Mouse (Mus musculus): ENCODE measurements around the gene Mcts2. TPM values are rescaled to one million over a fixed set of nuclear protein-coding genes. Genes with fewer than 3 reads are reported as not detected.

The Mcts2 gene
- total and polyA plus RNA-seq, 2 experiments: 3.8 to 8.9 TPM

- peaks cover 16% of the 10 kb centered on the region; the same call in 1 of the 2 replicates for H3K36me3 ChIP-seq (ENCODE audit: control insufficient read depth, insufficient read depth, low read length)
These were observed 4.9 kb downstream of the Mcts2 start for GRCm38 (mm10) chr2:152691564-152692217.

GRCm38 (mm10) chr2:152693233-152693632 is 6.4 kb downstream of the Mcts2 start:
- DNase-seq (ENCODE audit: extremely low read depth, low read depth, low spot score): peak; percentile 24
- Histone ChIP-seq H3K9ac (ENCODE audit: low read depth, low read length) (peak overlapping the region; percentile 4; the same call in 1 of the 2 replicates), H3K36me3 (ENCODE audit: control insufficient read depth, insufficient read depth, low read length) (peaks cover 18% of the 10 kb centered on the region; the same call in 1 of the 2 replicates)

More at GRCm38 (mm10) chr2:152691564-152692217, 4.9 kb downstream of the Mcts2 start:
- Histone ChIP-seq H3K27me3 (ENCODE audit: control insufficient read depth, insufficient read depth, low read length) (no peaks in the 10 kb centered on the region), H3K4me3 (ENCODE audit: insufficient read depth, low read depth, low read length) (no peak overlapping the region), H3K9ac (ENCODE audit: low read depth, low read length) (no peak overlapping the region), H3K79me2 (ENCODE audit: control insufficient read depth, insufficient read depth, low read length) (no peaks in the 10 kb centered on the region), H3K4me1 (ENCODE audit: control insufficient read depth, insufficient read depth, low read length) (peaks cover 11% of the 10 kb centered on the region), H3K27ac (replicated peaks; ENCODE audit: insufficient read depth, low read depth, low read length) (no peak overlapping the region)
- WGBS: 68% methylated on average over 7 of the region's 7 CpGs
- TF ChIP-seq CTCF (IDR thresholded peaks at IDR 0.05; ENCODE audit: low read depth, low read length) (peak; percentile 50), POLR2A (IDR thresholded peaks at IDR 0.05; ENCODE audit: extremely low read depth, insufficient read depth, low read length) (no peak)
- DNase-seq (ENCODE audit: extremely low read depth, low read depth, low spot score): peak; percentile 33

GRCm38 (mm10) chr2:152693735-152694134 is 6.9 kb downstream of the Mcts2 start:
- peaks cover 19% of the 10 kb centered on the region; the same call in 1 of the 2 replicates for H3K36me3 ChIP-seq (ENCODE audit: control insufficient read depth, insufficient read depth, low read length)
- no peaks in the 10 kb centered on the region for H3K27me3 ChIP-seq (ENCODE audit: control insufficient read depth, insufficient read depth, low read length)
- 0 out of 2 replicates have a peak, but pooled peaks have one; percentile 8 for TF ChIP-seq CTCF (IDR thresholded peaks at IDR 0.05; ENCODE audit: low read depth, low read length)
- no peak for TF ChIP-seq POLR2A (IDR thresholded peaks at IDR 0.05; ENCODE audit: extremely low read depth, insufficient read depth, low read length)
- peak overlapping the region; percentile 60 for H3K27ac ChIP-seq (replicated peaks; ENCODE audit: insufficient read depth, low read depth, low read length)
- no peaks in the 10 kb centered on the region for H3K79me2 ChIP-seq (ENCODE audit: control insufficient read depth, insufficient read depth, low read length)
- H3K9ac ChIP-seq (ENCODE audit: low read depth, low read length): peak overlapping the region; percentile 4; the same call in 1 of the 2 replicates
- peaks cover 9% of the 10 kb centered on the region for H3K4me1 ChIP-seq (ENCODE audit: control insufficient read depth, insufficient read depth, low read length)
- no peak overlapping the region for H3K4me3 ChIP-seq (ENCODE audit: insufficient read depth, low read depth, low read length)
- WGBS: 88% methylated on average over 13 of the region's 13 CpGs
- no peak for DNase-seq (ENCODE audit: extremely low read depth, low read depth, low spot score)

More at GRCm38 (mm10) chr2:152693233-152693632, 6.4 kb downstream of the Mcts2 start:
- Histone ChIP-seq H3K4me1 (ENCODE audit: control insufficient read depth, insufficient read depth, low read length) (peaks cover 9% of the 10 kb centered on the region), H3K27ac (replicated peaks; ENCODE audit: insufficient read depth, low read depth, low read length) (no peak overlapping the region), H3K27me3 (ENCODE audit: control insufficient read depth, insufficient read depth, low read length) (no peaks in the 10 kb centered on the region), H3K4me3 (ENCODE audit: insufficient read depth, low read depth, low read length) (no peak overlapping the region), H3K79me2 (ENCODE audit: control insufficient read depth, insufficient read depth, low read length) (no peaks in the 10 kb centered on the region)
- WGBS: 18% methylated on average over 9 of the region's 9 CpGs
- TF ChIP-seq POLR2A (IDR thresholded peaks at IDR 0.05; ENCODE audit: extremely low read depth, insufficient read depth, low read length) (no peak), CTCF (IDR thresholded peaks at IDR 0.05; ENCODE audit: low read depth, low read length) (peak; percentile 88)

DNA sequence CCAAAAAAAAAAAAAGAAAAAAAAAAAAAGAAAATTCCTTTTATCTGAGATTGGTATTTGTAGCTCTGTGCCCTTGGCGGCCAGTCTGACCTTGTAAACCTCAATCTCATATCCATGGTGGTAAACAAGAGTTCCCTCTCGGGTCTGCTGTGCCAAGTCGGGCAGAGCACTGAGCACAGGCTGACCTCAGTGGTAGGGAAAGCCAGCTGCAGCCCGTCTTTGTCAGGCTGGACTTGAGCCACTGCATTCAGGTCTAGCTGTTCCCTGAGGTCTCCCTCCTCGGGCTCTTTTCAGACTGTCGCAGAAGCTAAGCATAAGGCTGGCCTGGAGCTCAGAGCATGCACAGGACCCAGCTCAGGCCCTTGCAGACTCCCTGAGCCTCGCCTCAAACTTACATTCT is 7.9 kb downstream of the Mcts2 start:
- WGBS: 30% methylated on average over 7 of the region's 7 CpGs
- Histone ChIP-seq H3K79me2 (ENCODE audit: control insufficient read depth, insufficient read depth, low read length) (no peaks in the 10 kb centered on the region), H3K27me3 (ENCODE audit: control insufficient read depth, insufficient read depth, low read length) (no peaks in the 10 kb centered on the region), H3K4me1 (ENCODE audit: control insufficient read depth, insufficient read depth, low read length) (peaks cover 9% of the 10 kb centered on the region), H3K4me3 (ENCODE audit: insufficient read depth, low read depth, low read length) (no peak overlapping the region), H3K36me3 (ENCODE audit: control insufficient read depth, insufficient read depth, low read length) (peaks cover 16% of the 10 kb centered on the region; the same call in 1 of the 2 replicates), H3K9ac (ENCODE audit: low read depth, low read length) (no peak overlapping the region), H3K27ac (replicated peaks; ENCODE audit: insufficient read depth, low read depth, low read length) (peak overlapping the region; percentile 60; the same call in 1 of the 2 replicates)
- TF ChIP-seq POLR2A (IDR thresholded peaks at IDR 0.05; ENCODE audit: extremely low read depth, insufficient read depth, low read length) (no peak), CTCF (IDR thresholded peaks at IDR 0.05; ENCODE audit: low read depth, low read length) (no peak)
- DNase-seq (ENCODE audit: extremely low read depth, low read depth, low spot score): peak; percentile 84

- Histone ChIP-seq H3K4me3 (ENCODE audit: insufficient read depth, low read depth, low read length) (no peak overlapping the region), H3K79me2 (ENCODE audit: control insufficient read depth, insufficient read depth, low read length) (no peaks in the 10 kb centered on the region), H3K4me1 (ENCODE audit: control insufficient read depth, insufficient read depth, low read length) (peaks cover 9% of the 10 kb centered on the region), H3K27me3 (ENCODE audit: control insufficient read depth, insufficient read depth, low read length) (no peaks in the 10 kb centered on the region), H3K27ac (replicated peaks; ENCODE audit: insufficient read depth, low read depth, low read length) (no peak overlapping the region), H3K36me3 (ENCODE audit: control insufficient read depth, insufficient read depth, low read length) (peaks cover 21% of the 10 kb centered on the region; the same call in 1 of the 2 replicates), H3K9ac (ENCODE audit: low read depth, low read length) (no peak overlapping the region)
- no peak for TF ChIP-seq CTCF (IDR thresholded peaks at IDR 0.05; ENCODE audit: low read depth, low read length)
- no peak for TF ChIP-seq POLR2A (IDR thresholded peaks at IDR 0.05; ENCODE audit: extremely low read depth, insufficient read depth, low read length)
- WGBS: 84% methylated on average over 10 of the region's 10 CpGs
- no peak for DNase-seq (ENCODE audit: extremely low read depth, low read depth, low spot score)
These were observed 9.2 kb downstream of the Mcts2 start for GRCm38 (mm10) chr2:152696016-152696415.
